Mouse (Mus musculus) bone marrow, adult 2 months (tissue): ENCODE results near the gene Pop7. TPM values are rescaled to one million over a fixed set of nuclear protein-coding genes. Genes with fewer than 3 reads are reported as not detected.

ENCODE experiments used
- H3K27ac ChIP-seq: fragments of 200-500 bp; 2 replicates; pipeline ENCODE4 v1.5.1; 2012; ENCODE audit warnings: low read depth, mild to moderate bottlenecking, control low read depth, inconsistent platforms, low read length; ENCODE audit not compliant: control insufficient read depth, poor library complexity, insufficient read depth
- H3K4me1 ChIP-seq: fragments of 200-500 bp; 2 replicates; pipeline ENCODE4 v1.6.1; 2011; ENCODE audit warnings: low read length; ENCODE audit not compliant: control insufficient read depth, insufficient read depth
- H3K4me3 ChIP-seq: fragments of 200-500 bp; replicated peaks from 2 replicates; pipeline ENCODE3; 2011; ENCODE audit warnings: mild to moderate bottlenecking, low read depth, low read length, control low read depth; ENCODE audit not compliant: control insufficient read depth
- CTCF ChIP-seq: fragments of 200-500 bp; IDR thresholded peaks from 2 replicates; pipeline ENCODE4 v1.5.1; 2011; ENCODE audit warnings: low read length, control low read depth; ENCODE audit not compliant: control insufficient read depth, insufficient read depth
- POLR2A ChIP-seq: fragments of 200-500 bp; IDR thresholded peaks from 2 replicates; pipeline ENCODE4 v1.6.1; 2011; ENCODE audit warnings: low read depth, mild to moderate bottlenecking, control low read depth, low read length, borderline replicate concordance; ENCODE audit not compliant: control insufficient read depth
- WGBS: fragments of 180-500 bp; shearing (Covaris S2); methylation state at CpG from one replicate; pipeline ENCODE4 v1.1.7; 2018; 5-methylcytosine and 5-hydroxymethylcytosine counted together
- polyA plus RNA-seq: library from polyadenylated mRNA; stranded (reverse); fragments of >200 nt; gene quantifications from 2 replicates; pipeline ENCODE4 v1.2.4, GENCODE M21; 2011; ENCODE audit warnings: low replicate concordance; ENCODE audit not compliant: missing spikeins, insufficient read depth, insufficient read length

Pop7 gene
- polyA plus RNA-seq, 1 experiment: 22.1 TPM

- H3K4me3 ChIP-seq: no peak overlapping the region
- 71% methylated on average over 11 of the region's 11 CpGs for WGBS
- H3K4me1 ChIP-seq: no peaks in the 10 kb centered on the region; the same call in 1 of the 2 replicates
- peak; percentile 65 for TF ChIP-seq CTCF
- TF ChIP-seq POLR2A: no peak
- no peak overlapping the region for H3K27ac ChIP-seq
Measured at GRCm38 (mm10) chr5:137512847-137513794, 10.8 kb upstream of the Pop7 start.

DNA sequence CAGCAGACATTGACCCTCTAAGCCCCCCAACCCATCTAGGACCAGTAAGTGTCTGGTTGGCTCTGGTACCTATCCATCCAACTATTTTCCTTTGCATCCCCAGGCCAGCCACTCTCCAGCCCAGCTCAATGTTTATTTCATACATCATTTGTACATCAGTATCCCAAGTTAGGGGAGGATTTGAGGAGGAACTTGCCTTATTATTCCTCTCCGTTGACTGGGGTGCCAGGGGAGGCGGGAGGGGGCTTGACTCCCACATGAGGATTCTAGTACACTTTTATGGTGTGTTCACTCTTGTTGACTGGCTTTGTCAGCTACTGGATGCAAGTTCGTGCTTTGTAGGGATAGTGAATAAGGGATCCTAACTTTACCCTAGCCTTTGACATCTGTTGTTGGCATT, 9.4 kb upstream of the Pop7 start:
- no peak overlapping the region for H3K27ac ChIP-seq
- no peak for TF ChIP-seq CTCF
- TF ChIP-seq POLR2A: no peak
- 65% methylated on average over 3 of the region's 3 CpGs for WGBS
- no peaks in the 10 kb centered on the region; the same call in 1 of the 2 replicates for H3K4me1 ChIP-seq
- H3K4me3 ChIP-seq: no peak overlapping the region

DNA sequence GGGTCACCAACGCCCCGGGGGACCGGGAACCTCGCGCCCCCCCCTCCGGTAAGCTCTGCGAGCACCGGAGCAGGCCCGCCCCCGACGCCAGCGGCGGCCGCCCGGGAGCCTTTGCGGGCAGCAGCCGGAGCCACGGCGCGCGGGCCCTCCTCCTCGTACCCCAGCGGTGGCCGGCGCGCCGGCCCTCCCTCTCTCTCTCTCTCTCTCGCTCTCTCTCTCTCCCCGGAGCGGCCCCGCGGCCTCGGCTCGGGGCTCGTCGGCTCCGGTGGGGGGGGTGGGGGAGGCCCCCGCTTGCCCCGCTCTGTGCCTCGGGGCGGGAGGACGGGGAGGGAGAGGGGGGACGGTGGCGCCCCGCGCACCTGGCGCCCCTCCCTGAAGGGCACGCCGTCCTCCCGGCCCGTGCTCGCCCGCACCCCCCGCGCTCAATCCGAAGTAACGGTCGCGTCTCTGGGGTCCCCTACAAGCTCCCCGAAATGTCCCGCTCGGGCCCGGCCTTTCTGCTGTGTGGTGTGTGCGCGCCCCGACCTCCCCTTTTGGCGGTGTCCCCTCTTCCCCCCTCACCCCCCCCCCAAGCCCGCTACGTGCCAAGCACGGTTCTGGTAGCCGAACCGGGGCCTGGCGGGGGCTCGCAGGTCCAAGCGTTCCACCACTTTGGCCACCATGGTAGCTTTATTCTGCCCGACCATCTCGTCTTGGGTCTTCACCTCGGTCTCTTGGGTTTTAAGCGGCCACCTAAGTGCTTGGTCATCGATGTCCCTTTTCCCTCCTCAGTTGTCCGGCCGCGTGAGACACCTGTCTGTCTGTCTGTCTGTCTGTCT, 8.5 kb upstream of the Pop7 start:
- no peaks in the 10 kb centered on the region; the same call in 1 of the 2 replicates for H3K4me1 ChIP-seq
- H3K4me3 ChIP-seq: peak overlapping the region; percentile 63
- H3K27ac ChIP-seq: peak overlapping the region; percentile 74; the same call in 1 of the 2 replicates
- no peak for TF ChIP-seq POLR2A
- TF ChIP-seq CTCF: no peak
- WGBS: under 1% methylated on average over 53 of the region's 83 CpGs

DNA sequence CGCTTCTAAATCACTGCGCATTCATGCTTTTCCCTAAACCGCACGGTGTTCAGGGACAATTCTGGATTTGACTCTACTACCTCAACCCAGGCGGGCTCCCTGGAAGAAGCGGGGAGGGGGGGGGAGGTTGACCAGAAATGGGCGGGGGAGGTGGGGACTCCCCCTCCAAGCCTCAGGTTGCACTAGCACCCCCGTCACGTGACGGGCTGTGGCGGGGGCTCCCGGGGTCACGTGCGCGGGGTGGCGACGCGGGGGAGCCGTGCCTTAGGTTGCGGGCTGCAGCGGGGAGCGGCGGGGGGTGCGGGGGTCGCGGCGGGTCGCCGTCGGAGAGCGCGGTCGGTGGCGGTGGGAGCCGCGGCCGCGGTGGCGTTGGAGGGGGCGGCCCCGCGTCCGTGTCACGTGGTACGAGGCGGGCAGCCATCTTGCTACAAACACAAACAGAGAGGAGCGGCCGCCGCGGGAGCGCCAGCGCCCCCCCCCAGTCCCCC, 7.7 kb upstream of the Pop7 start:
- TF ChIP-seq CTCF (no peak), POLR2A (no peak)
- no peak overlapping the region for H3K27ac ChIP-seq
- H3K4me1 ChIP-seq: no peaks in the 10 kb centered on the region; the same call in 1 of the 2 replicates
- WGBS: 1% methylated on average over 51 of the region's 52 CpGs
- H3K4me3 ChIP-seq: peak overlapping the region; percentile 63

DNA sequence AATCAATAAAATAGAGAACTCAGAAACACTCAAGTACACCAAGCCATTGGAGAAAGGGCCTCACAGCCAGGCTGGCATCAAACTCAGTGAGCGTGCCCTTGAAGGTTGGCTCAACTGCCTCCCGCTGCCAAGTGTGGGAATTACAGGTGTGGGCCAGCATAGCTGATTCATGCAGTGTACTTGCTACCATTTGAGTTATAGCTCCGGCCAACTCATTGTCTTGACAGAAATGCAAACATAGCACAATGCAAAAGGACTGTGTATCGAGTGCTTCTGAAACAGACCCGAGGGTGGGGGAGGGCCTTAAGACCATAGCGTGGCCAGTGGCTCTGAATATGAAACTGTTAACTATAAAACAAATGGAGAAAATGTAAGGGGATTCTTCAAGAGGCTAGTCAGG, 1.7 kb upstream of the Pop7 start:
- Histone ChIP-seq H3K4me1 (peaks cover 3% of the 10 kb centered on the region; the same call in 1 of the 2 replicates), H3K27ac (no peak overlapping the region)

GRCm38 (mm10) chr5:137502667-137503110, 371 bp upstream of the Pop7 start:
- 0% methylated on average over 28 of the region's 30 CpGs for WGBS
- TF ChIP-seq CTCF (peak; percentile 74), POLR2A (no peak; the same call in 1 of the 2 replicates)
- Histone ChIP-seq H3K4me3 (peak overlapping the region; percentile 77), H3K27ac (peak overlapping the region; percentile 80), H3K4me1 (peaks cover 3% of the 10 kb centered on the region; the same call in 1 of the 2 replicates)

More for the DNA sequence above, 1.7 kb upstream of the Pop7 start:
- H3K4me3 ChIP-seq: no peak overlapping the region
- TF ChIP-seq CTCF (peak; percentile 19; the same call in 1 of the 2 replicates), POLR2A (no peak)
- WGBS: 72% methylated on average over 6 of the region's 6 CpGs

DNA sequence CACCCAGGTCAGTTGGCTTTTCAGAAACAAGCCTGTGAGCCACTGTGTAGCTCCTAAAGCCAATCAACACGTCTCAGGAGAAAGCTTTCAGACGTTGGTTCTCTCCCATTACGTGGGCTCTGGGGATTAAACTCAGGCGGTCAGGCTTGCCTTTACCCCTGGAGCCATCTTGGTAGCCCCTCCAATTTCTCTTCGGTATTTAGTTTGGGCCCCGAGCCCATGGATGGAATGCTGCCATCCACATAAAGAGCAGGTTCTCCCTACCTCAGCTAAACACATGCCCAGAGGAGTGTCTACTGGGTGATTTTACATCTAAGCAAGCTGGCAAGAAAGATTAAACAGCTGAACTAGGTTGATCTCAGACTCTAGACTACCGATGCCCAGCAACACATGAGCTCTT, 2.1 kb downstream of the Pop7 start:
- Histone ChIP-seq H3K4me1 (peaks cover 3% of the 10 kb centered on the region; the same call in 1 of the 2 replicates), H3K4me3 (no peak overlapping the region), H3K27ac (no peak overlapping the region)
- no peak for TF ChIP-seq POLR2A
- TF ChIP-seq CTCF: no peak
- 87% methylated on average over 7 of the region's 7 CpGs for WGBS

DNA sequence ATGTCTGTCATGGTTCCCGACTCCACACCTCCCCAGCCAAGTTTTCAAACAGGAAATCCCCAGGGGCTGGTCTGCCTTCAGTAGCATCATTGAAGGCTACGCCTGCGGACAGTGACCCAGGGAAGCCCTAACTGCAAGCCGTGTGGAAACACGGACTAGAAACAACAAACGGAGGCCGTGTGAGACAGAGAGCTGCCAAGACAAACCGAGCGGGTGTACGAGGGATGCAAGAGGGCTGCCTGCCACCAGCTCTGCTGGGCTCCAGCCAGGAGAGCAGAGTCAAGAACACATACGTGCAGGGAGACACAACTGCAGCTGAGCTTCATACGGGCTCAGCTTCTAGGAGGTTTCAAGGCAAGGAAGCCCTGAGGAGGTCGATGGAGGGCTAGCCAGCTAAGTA, 8.5 kb downstream of the Pop7 start:
- WGBS: 81% methylated on average over 13 of the region's 13 CpGs
- no peaks in the 10 kb centered on the region for H3K4me1 ChIP-seq
- no peak overlapping the region for H3K4me3 ChIP-seq
- H3K27ac ChIP-seq: no peak overlapping the region
- no peak for TF ChIP-seq CTCF
- no peak for TF ChIP-seq POLR2A

DNA sequence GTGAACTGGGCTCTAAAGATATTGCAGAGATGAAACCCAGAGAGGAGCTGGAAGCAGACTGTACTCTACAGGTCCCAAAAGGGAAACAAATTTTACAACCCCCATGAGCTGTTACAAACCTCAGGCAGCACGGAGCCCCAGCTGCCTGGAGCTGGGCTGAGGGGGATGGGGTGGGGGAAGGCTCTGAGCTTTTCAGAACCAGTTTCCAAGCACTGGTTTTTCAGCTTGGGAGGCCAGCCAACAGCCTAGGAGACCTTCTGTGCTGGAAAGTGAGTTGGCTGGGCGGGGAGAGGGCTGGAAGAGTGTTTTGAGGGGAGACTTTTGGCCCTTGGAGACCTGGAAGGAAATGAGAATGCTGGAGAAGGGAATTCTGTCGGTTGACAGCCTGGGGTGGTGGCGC, 10.8 kb downstream of the Pop7 start:
- Histone ChIP-seq H3K4me1 (no peaks in the 10 kb centered on the region), H3K27ac (no peak overlapping the region), H3K4me3 (no peak overlapping the region)
- no peak for TF ChIP-seq POLR2A
- no peak for TF ChIP-seq CTCF
- WGBS: 59% methylated on average over 4 of the region's 4 CpGs
